Mouse (Mus musculus) brown adipose tissue, adult 24 weeks (tissue): ENCODE results near the gene Pcbp4. TPM values are rescaled to one million over a fixed set of nuclear protein-coding genes. Genes with fewer than 3 reads are reported as not detected.

Source experiments
- H3K27ac ChIP-seq: fragments of 200-500 bp; replicated peaks from 2 replicates; pipeline ENCODE4 v1.5.1; 2012; ENCODE audit warnings: low read depth, mild to moderate bottlenecking, low read length
- H3K4me1 ChIP-seq: fragments of 200-500 bp; 2 replicates; pipeline ENCODE4 v1.6.1; 2012; ENCODE audit warnings: low read length, mixed read lengths; ENCODE audit not compliant: control insufficient read depth, insufficient read depth, insufficient read length
- H3K4me3 ChIP-seq: fragments of 200-500 bp; 2 replicates; pipeline ENCODE4 v1.5.1; 2012; ENCODE audit warnings: low read depth, mild to moderate bottlenecking, low read length, moderate library complexity; ENCODE audit not compliant: insufficient read depth
- polyA plus RNA-seq: library from polyadenylated mRNA; stranded (reverse); fragments of >200 nt; gene quantifications from 2 replicates; pipeline ENCODE4 v1.2.4, GENCODE M21; 2012; ENCODE audit not compliant: missing spikeins, insufficient read depth, insufficient read length

The Pcbp4 gene
- polyA plus RNA-seq, 1 experiment: 12.8 TPM

- H3K27ac ChIP-seq: no peak overlapping the region
- peaks cover 2% of the 10 kb centered on the region for H3K4me1 ChIP-seq
- no peak overlapping the region for H3K4me3 ChIP-seq
Observed at GRCm38 (mm10) chr9:106452821-106453220, 270 bp upstream of the Pcbp4 start.

GRCm38 (mm10) chr9:106454071-106454761, 1.1 kb downstream of the Pcbp4 start:
- Histone ChIP-seq H3K27ac (no peak overlapping the region), H3K4me3 (peak overlapping the region; percentile 70), H3K4me1 (peaks cover 2% of the 10 kb centered on the region; the same call in 1 of the 2 replicates)

- peak overlapping the region; percentile 70 for H3K4me3 ChIP-seq
- no peak overlapping the region for H3K27ac ChIP-seq
- no peaks in the 10 kb centered on the region; the same call in 1 of the 2 replicates for H3K4me1 ChIP-seq
Observed at GRCm38 (mm10) chr9:106454888-106455681, 2.0 kb downstream of the Pcbp4 start.

- H3K4me3 ChIP-seq: no peak overlapping the region
- no peak overlapping the region for H3K27ac ChIP-seq
- H3K4me1 ChIP-seq: no peaks in the 10 kb centered on the region
Observed at GRCm38 (mm10) chr9:106456325-106457162, 3.5 kb downstream of the Pcbp4 start.

- no peak overlapping the region for H3K27ac ChIP-seq
- H3K4me3 ChIP-seq: no peak overlapping the region
- H3K4me1 ChIP-seq: no peaks in the 10 kb centered on the region
Observed at GRCm38 (mm10) chr9:106457163-106457559, 4.1 kb downstream of the Pcbp4 start.

GRCm38 (mm10) chr9:106457920-106458319, 4.8 kb downstream of the Pcbp4 start:
- Histone ChIP-seq H3K4me3 (no peak overlapping the region), H3K4me1 (no peaks in the 10 kb centered on the region), H3K27ac (no peak overlapping the region)

- no peak overlapping the region for H3K27ac ChIP-seq
Observed at GRCm38 (mm10) chr9:106459946-106460345, 6.9 kb downstream of the Pcbp4 start.

GRCm38 (mm10) chr9:106460401-106461025, 7.4 kb downstream of the Pcbp4 start:
- Histone ChIP-seq H3K4me1 (no peaks in the 10 kb centered on the region), H3K27ac (no peak overlapping the region), H3K4me3 (no peak overlapping the region)

More at GRCm38 (mm10) chr9:106459946-106460345, 6.9 kb downstream of the Pcbp4 start:
- no peaks in the 10 kb centered on the region for H3K4me1 ChIP-seq
- no peak overlapping the region for H3K4me3 ChIP-seq

GRCm38 (mm10) chr9:106461026-106461415, 7.9 kb downstream of the Pcbp4 start:
- H3K27ac ChIP-seq: no peak overlapping the region
- H3K4me1 ChIP-seq: no peaks in the 10 kb centered on the region
- H3K4me3 ChIP-seq: no peak overlapping the region

- H3K4me3 ChIP-seq: no peak overlapping the region
- H3K27ac ChIP-seq: no peak overlapping the region
- H3K4me1 ChIP-seq: no peaks in the 10 kb centered on the region
Observed at GRCm38 (mm10) chr9:106461641-106462429, 8.7 kb downstream of the Pcbp4 start.

- H3K27ac ChIP-seq: no peak overlapping the region
- no peaks in the 10 kb centered on the region for H3K4me1 ChIP-seq
- H3K4me3 ChIP-seq: no peak overlapping the region
Observed at GRCm38 (mm10) chr9:106462430-106462800, 9.3 kb downstream of the Pcbp4 start.

- no peaks in the 10 kb centered on the region for H3K4me1 ChIP-seq
- no peak overlapping the region for H3K4me3 ChIP-seq
- no peak overlapping the region for H3K27ac ChIP-seq
Observed at GRCm38 (mm10) chr9:106463122-106464063, 10.3 kb downstream of the Pcbp4 start.

- Histone ChIP-seq H3K27ac (no peak overlapping the region), H3K4me3 (peak overlapping the region; percentile 75), H3K4me1 (no peaks in the 10 kb centered on the region; the same call in 1 of the 2 replicates)
Observed at GRCm38 (mm10) chr9:106464751-106465541, 11.9 kb downstream of the Pcbp4 start.
